Mouse (Mus musculus): ENCODE results near the gene Morc4. TPM values are rescaled to one million over a fixed set of nuclear protein-coding genes. Genes with fewer than 3 reads are reported as not detected.

Morc4 gene
- polyA plus RNA-seq, 1 experiment from 2014 or later, result 2.3 TPM

DNA sequence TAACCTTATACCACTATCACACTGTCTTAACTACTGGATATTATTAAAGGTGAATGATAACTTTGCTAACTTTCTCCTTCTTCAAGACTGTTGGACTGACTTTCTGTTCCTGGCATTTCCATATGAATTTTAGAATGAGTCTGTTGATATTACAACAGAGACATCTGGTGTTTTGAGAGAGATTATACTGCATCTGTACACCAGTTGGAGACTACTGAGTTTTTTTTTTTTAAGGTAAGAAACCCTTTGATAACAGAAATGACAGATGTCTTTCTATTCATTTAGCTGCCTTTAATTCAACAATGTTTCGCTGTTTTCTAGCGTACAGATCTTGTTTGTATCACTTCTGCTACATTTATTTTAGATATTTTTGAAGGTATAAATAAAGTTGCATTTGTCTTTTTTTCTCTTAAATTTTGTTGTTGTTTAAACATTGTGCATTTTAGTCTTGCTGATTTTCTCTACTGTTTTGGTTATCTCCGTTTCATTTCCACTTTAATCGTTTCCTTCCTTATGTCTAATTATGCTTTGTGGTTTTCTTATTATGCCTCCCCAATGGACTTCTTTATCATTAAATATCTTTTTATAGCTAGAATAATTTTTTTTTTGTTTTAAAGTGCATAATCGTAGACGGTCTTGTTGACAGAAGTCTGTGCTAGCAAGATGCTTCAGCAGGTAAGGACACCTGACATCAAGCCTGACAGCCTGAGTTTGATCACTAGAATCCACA is 42.9 kb downstream of the Morc4 start:
- Histone ChIP-seq H3K9me3 (replicated peaks) (no peaks in the 10 kb centered on the region), H3K4me3 (no peak overlapping the region), H3K36me3 (ENCODE audit: poor library complexity, severe bottlenecking) (no peaks in the 10 kb centered on the region), H3K27me3 (no peaks in the 10 kb centered on the region), H3K4me2 (no peak overlapping the region), H3K27ac (no peak overlapping the region), H3K9ac (no peak overlapping the region), H3K4me1 (no peaks in the 10 kb centered on the region)
- no peak for ATAC-seq
- 93% methylated on average over 6 of the region's 6 CpGs for WGBS

DNA sequence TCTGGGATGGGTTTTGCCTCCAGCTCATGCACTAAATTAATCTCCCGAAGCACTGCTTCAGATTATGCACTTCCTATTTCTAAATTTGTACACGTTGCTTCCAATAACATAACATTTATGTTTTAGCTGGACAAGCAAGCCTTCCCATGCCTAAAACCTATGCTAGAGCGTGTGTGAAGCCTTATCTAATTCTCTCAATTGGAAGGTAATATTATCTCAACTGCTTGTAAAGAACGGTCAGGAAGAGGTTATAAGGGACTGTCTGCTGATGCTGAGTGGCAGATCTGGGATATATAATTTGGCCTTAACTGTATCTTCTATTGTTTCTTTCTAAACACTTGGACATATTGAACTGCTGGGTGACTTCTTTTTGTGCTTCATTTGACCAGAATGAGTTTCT is 44.6 kb downstream of the Morc4 start:
- no peak for ATAC-seq
- H3K4me2 ChIP-seq, result no peak overlapping the region
- H3K4me1 ChIP-seq, result no peaks in the 10 kb centered on the region
- no peaks in the 10 kb centered on the region for H3K9me3 ChIP-seq (replicated peaks)
- H3K36me3 ChIP-seq (ENCODE audit: poor library complexity, severe bottlenecking), result no peaks in the 10 kb centered on the region
- H3K27me3 ChIP-seq, result no peaks in the 10 kb centered on the region
- WGBS, result 88% methylated on average over 4 of the region's 4 CpGs
- H3K27ac ChIP-seq, result no peak overlapping the region
- H3K9ac ChIP-seq, result no peak overlapping the region
- H3K4me3 ChIP-seq, result no peak overlapping the region

DNA sequence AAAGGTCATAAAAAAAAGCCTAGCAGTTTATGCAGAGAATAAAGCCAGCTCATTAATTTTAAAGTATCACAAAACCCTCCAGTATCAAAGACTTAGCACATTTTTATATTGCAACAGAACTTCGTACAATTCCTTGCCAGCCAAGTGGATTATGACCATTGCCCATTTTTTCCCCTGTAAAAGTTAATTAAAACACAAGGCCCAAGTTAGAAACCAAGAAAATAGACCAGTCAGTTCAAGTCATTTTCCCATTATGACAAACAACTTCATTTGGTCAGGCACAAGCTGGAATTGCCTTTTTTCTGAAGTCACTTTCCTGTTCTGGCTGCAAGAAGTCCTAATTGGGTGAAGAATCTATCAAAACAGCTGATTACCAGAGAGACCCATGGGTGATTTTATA is 46.1 kb downstream of the Morc4 start:
- Histone ChIP-seq H3K27me3 (no peaks in the 10 kb centered on the region), H3K4me1 (no peaks in the 10 kb centered on the region), H3K36me3 (ENCODE audit: poor library complexity, severe bottlenecking) (no peaks in the 10 kb centered on the region), H3K9me3 (replicated peaks) (no peaks in the 10 kb centered on the region), H3K9ac (no peak overlapping the region), H3K4me3 (no peak overlapping the region), H3K4me2 (no peak overlapping the region), H3K27ac (no peak overlapping the region)
- ATAC-seq, result no peak
- WGBS, result 80% methylated on average over 1 of the region's 1 CpGs

DNA sequence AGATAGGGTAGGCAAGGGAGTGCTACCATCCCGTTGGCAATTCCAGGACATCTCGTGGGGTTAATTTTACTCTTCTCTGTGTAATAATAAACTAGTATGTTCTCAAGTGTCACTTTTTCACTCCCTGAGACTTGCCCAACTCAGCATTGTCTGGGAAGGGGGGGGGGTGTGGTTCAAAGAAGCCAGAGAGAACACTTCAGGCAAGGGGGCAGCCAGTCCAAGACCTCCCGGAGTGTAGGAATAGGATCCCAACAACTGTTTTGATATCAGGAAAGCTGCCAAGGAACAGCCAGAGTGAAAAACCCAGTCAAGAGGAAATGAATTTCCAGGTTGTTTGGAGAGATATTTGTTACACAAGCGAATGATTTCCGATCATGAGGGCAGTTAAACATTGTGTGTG is 56.3 kb downstream of the Morc4 start:
- ATAC-seq, result no peak
- Histone ChIP-seq H3K27me3 (no peaks in the 10 kb centered on the region), H3K4me2 (no peak overlapping the region), H3K36me3 (ENCODE audit: poor library complexity, severe bottlenecking) (no peaks in the 10 kb centered on the region), H3K4me1 (no peaks in the 10 kb centered on the region), H3K9me3 (replicated peaks) (no peaks in the 10 kb centered on the region), H3K27ac (no peak overlapping the region), H3K9ac (no peak overlapping the region), H3K4me3 (no peak overlapping the region)
- WGBS, result 86% methylated on average over 5 of the region's 5 CpGs

DNA sequence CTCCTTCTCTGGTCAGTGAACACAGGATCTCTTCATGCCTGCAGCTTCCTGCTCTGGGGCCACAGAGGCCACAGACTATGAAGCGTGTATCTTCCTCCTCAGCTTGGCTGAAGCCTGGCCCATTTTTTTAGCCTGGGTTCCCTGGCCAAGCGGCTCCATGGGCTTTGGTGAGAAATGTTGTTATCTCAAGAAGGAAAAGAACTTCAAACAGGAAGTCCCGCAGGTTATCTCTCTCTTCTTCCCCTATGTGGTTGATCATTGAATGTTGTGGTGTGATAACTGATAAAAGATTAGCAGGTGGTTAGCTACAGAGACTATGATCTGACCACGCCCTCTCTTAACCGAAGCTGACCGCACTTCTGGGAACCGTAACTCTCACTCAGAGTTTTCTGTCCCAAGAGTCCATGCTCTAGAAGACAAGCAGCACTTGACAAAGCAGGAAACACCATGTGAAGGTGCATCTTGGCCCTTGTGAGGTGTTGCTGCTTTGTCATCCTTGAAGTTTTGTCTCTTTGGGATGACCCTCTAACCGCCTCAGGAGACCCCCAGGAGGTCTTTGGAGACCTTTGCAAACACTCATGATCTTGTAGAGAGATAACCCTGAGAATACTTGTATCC is 57.4 kb downstream of the Morc4 start:
- no peak for ATAC-seq
- WGBS, result 91% methylated on average over 8 of the region's 8 CpGs
- no peak overlapping the region for H3K4me2 ChIP-seq
- no peaks in the 10 kb centered on the region for H3K27me3 ChIP-seq
- H3K9ac ChIP-seq, result no peak overlapping the region
- H3K9me3 ChIP-seq (replicated peaks), result no peaks in the 10 kb centered on the region
- no peaks in the 10 kb centered on the region for H3K36me3 ChIP-seq (ENCODE audit: poor library complexity, severe bottlenecking)
- H3K27ac ChIP-seq, result no peak overlapping the region
- H3K4me1 ChIP-seq, result no peaks in the 10 kb centered on the region
- no peak overlapping the region for H3K4me3 ChIP-seq

DNA sequence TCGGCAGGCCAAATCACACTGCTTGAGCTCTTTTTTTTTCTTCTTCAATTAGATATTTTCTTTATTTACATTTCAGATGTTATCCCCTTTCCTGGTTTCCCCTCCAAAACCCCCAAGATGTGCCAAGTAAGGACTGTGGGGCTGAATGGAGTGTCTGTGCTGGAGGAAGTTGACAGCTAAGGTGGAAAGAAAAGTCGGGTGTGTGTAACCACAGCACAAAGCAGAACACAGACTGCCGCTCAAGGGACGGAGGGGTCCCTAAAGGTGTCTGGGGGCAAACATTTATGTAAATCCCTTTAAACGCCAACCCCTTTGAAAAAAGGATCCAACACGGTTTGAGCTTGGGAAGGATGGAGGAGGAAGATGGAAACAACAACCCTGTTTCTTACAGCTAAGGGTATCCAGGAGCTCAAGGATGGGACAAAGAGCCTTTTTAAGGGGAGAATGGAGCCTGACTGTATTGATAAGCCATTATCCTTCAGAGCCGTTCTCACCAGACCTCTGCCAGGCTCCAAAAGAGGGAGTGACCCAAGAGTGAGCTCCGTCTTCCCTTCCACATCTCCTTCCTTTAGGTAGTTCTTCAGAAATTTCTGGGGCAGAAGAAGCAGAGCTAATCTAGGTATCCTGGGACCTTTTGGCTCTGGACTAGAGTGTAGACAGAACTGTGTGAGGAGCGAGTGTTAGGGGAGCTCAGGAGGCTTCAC is 58.0 kb downstream of the Morc4 start:
- Histone ChIP-seq H3K9ac (no peak overlapping the region), H3K27me3 (no peaks in the 10 kb centered on the region), H3K36me3 (ENCODE audit: poor library complexity, severe bottlenecking) (no peaks in the 10 kb centered on the region), H3K4me1 (no peaks in the 10 kb centered on the region), H3K4me3 (no peak overlapping the region), H3K27ac (no peak overlapping the region), H3K4me2 (no peak overlapping the region), H3K9me3 (replicated peaks) (no peaks in the 10 kb centered on the region)
- WGBS, result 75% methylated on average over 9 of the region's 9 CpGs
- ATAC-seq, result no peak

DNA sequence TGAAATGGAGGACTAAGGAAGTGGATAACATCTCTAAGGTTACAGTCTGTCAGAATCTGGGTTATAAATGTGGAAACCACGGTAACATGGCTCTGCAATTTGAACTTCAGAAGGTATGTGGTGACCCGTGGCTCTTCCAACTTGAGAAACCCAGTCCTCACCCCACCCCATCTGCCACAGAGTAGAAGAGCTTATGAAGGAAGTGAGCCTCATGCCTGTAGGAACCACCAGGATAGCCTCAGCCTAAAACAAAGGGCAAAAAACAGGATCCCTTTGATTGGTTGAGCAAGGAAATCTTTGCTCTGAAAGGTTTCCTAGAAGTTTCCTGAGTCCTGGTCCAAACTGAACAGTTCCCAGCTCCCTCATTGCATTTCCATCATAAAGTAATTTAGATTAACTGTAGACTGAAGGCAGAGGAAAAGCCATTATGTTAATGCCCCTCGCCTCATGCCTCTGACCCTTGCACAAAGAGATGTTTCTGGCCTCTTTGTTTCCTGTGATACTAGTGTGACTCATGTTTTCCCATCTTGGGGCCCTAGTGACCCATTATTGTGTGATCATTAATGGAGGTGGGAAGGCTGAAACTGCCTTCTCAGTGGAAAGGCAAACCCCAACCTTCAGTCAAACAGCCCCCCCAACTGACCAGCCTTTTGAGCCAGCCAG is 58.7 kb downstream of the Morc4 start:
- H3K27me3 ChIP-seq, result no peaks in the 10 kb centered on the region
- no peak overlapping the region for H3K9ac ChIP-seq
- no peaks in the 10 kb centered on the region for H3K4me1 ChIP-seq
- H3K4me3 ChIP-seq, result no peak overlapping the region
- no peak overlapping the region for H3K4me2 ChIP-seq
- 80% methylated on average over 3 of the region's 3 CpGs for WGBS
- no peak for ATAC-seq
- no peak overlapping the region for H3K27ac ChIP-seq
- no peaks in the 10 kb centered on the region for H3K36me3 ChIP-seq (ENCODE audit: poor library complexity, severe bottlenecking)
- no peaks in the 10 kb centered on the region for H3K9me3 ChIP-seq (replicated peaks)

DNA sequence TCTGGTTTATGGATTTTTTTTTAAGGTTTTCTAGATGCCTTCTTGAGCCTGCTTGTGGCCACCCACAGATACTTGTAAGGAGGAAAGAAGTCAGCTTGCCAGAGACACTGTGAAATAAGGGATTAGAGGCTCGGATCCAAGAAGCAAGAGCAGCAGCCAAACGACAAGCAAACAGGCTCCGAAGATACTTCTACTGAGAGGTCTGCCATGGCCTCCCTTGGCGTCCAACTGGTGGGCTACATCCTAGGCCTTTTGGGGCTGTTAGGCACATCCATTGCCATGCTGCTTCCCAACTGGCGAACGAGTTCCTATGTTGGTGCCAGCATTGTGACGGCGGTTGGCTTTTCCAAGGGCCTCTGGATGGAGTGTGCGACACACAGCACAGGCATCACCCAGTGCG is 63.0 kb downstream of the Morc4 start:
- WGBS, result 85% methylated on average over 10 of the region's 10 CpGs
- no peak overlapping the region for H3K27ac ChIP-seq
- H3K36me3 ChIP-seq (ENCODE audit: poor library complexity, severe bottlenecking), result no peaks in the 10 kb centered on the region
- H3K9ac ChIP-seq, result no peak overlapping the region
- ATAC-seq, result no peak
- H3K4me1 ChIP-seq, result no peaks in the 10 kb centered on the region
- H3K27me3 ChIP-seq, result no peaks in the 10 kb centered on the region
- no peak overlapping the region for H3K4me3 ChIP-seq
- H3K9me3 ChIP-seq (replicated peaks), result no peaks in the 10 kb centered on the region
- no peak overlapping the region for H3K4me2 ChIP-seq

DNA sequence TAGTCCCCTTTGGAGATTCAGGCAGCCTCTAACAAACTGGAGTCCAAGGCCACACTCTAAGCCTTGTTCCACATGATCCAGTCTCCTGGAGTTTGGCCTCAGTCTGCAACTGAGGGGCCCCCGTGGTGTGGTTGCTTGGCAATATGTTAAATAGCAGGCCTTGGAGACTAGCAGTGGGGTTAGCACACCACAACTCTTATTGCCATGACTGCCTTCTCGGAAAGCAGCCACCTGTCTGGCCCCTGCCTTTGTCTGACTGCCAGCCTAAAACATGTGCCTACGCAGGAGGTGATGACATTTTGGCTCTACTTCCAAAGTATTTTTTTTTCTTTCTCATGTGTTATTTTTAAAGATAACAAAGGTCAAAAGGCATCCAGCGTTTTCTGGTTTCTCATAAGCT is 63.4 kb downstream of the Morc4 start:
- no peak overlapping the region for H3K27ac ChIP-seq
- H3K9me3 ChIP-seq (replicated peaks), result no peaks in the 10 kb centered on the region
- no peaks in the 10 kb centered on the region for H3K36me3 ChIP-seq (ENCODE audit: poor library complexity, severe bottlenecking)
- no peak overlapping the region for H3K9ac ChIP-seq
- H3K4me3 ChIP-seq, result no peak overlapping the region
- peak; percentile 27; the same call in 1 of the 2 replicates for ATAC-seq
- WGBS, result 55% methylated on average over 4 of the region's 4 CpGs
- no peaks in the 10 kb centered on the region for H3K4me1 ChIP-seq
- no peak overlapping the region for H3K4me2 ChIP-seq
- no peaks in the 10 kb centered on the region for H3K27me3 ChIP-seq

DNA sequence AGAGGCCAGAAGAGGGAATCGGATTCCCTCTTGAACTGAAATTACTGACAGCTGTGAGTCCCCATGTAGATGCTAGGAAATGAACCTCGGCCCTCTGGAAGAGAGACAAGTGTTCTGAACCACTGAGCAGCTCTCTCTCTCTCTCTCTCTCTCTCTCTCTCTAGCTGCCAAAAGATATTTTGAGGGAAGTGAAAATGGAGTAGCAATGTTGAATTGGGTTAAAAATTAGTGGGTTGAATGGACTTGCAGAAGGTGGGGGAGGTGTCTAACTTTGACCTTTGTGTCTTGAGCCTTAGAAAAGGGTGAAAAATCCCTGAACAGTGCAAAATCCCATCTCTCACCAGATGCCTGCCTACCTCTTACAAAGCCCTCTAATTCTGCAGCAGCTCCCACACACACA is 64.1 kb downstream of the Morc4 start:
- WGBS, result 79% methylated on average over 2 of the region's 2 CpGs

DNA sequence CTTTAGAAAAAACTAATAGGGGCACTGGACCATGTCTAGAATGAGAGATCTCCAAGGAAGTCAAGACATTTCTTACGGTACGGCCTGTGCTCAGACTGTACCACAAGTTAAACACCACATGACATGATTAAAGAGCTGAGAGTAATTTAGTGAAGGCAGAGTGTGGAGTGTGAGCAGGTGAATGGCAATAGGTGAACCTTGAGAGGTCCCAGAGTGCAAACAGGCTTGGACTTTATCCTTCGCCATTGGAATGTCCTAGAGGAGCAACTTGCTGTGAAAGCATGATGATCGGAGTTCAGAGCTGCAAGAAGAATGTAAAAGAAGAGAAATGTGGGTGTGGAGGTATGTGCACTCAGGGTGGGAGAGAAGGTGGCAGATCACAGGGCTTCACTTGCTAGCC is 65.6 kb downstream of the Morc4 start:
- WGBS, result 93% methylated on average over 4 of the region's 4 CpGs
- no peaks in the 10 kb centered on the region for H3K9me3 ChIP-seq (replicated peaks)
- H3K4me3 ChIP-seq, result no peak overlapping the region
- H3K36me3 ChIP-seq (ENCODE audit: poor library complexity, severe bottlenecking), result no peaks in the 10 kb centered on the region
- ATAC-seq, result no peak
- no peak overlapping the region for H3K4me2 ChIP-seq
- H3K9ac ChIP-seq, result no peak overlapping the region
- H3K27me3 ChIP-seq, result no peaks in the 10 kb centered on the region
- no peak overlapping the region for H3K27ac ChIP-seq
- H3K4me1 ChIP-seq, result no peaks in the 10 kb centered on the region

More for the DNA sequence above, 64.1 kb downstream of the Morc4 start:
- Histone ChIP-seq H3K4me1 (no peaks in the 10 kb centered on the region), H3K9me3 (replicated peaks) (no peaks in the 10 kb centered on the region), H3K9ac (no peak overlapping the region), H3K36me3 (ENCODE audit: poor library complexity, severe bottlenecking) (no peaks in the 10 kb centered on the region), H3K27ac (no peak overlapping the region), H3K27me3 (no peaks in the 10 kb centered on the region), H3K4me2 (no peak overlapping the region), H3K4me3 (no peak overlapping the region)
- ATAC-seq, result no peak

DNA sequence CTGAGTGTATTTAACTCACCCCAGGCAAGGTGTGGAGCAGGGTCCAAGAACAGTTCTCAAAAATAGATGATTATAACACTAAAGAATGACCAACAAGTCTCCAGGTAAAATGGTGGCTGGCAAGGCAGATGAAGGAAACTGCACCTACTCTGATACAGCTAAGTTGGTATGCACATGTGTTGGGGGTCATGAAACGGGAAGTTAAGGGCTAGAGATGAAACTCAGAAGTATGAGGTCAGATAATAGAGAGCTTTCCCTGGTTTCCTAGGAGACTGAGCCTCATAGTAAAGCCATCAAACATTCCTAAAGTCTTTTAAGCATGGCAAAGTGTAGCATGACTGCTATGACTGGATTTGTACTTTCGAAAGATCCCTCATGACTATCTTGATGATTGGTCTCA is 68.4 kb downstream of the Morc4 start:
- Histone ChIP-seq H3K36me3 (ENCODE audit: poor library complexity, severe bottlenecking) (no peaks in the 10 kb centered on the region), H3K9me3 (replicated peaks) (no peaks in the 10 kb centered on the region), H3K4me1 (no peaks in the 10 kb centered on the region), H3K27ac (no peak overlapping the region), H3K9ac (no peak overlapping the region), H3K4me2 (no peak overlapping the region), H3K4me3 (no peak overlapping the region), H3K27me3 (no peaks in the 10 kb centered on the region)
- WGBS, result 82% methylated on average over 2 of the region's 2 CpGs
- no peak for ATAC-seq

Measured in forebrain, embryonic 13.5 days (tissue).